Mouse (Mus musculus) hindbrain, embryonic 10.5 days (tissue): Measurements from ENCODE around the gene Zhx3. TPM values are rescaled to one million over a fixed set of nuclear protein-coding genes. Genes with fewer than 3 reads are reported as not detected.
A peak's percentile ranks its signal among the peaks of the same experiment; 100 is the strongest.

ENCODE experiments used
- DNase-seq: peaks from one replicate; pipeline ENCODE4 v3.0.0-alpha.2; 2017; ENCODE audit warnings: low spot score
- H3K27ac ChIP-seq: fragments of 300-500 bp; sonication (generic); 2 replicates; pipeline ENCODE4 v1.5.1; 2016; ENCODE audit warnings: mild to moderate bottlenecking, moderate library complexity
- H3K27me3 ChIP-seq: fragments of 300-500 bp; sonication (generic); 2 replicates; pipeline ENCODE4 v1.6.1; 2016; ENCODE audit warnings: mild to moderate bottlenecking; ENCODE audit not compliant: poor library complexity, insufficient read depth, severe bottlenecking
- H3K36me3 ChIP-seq: fragments of 300-500 bp; sonication (generic); 2 replicates; pipeline ENCODE4 v1.6.1; 2016; ENCODE audit warnings: mild to moderate bottlenecking, moderate library complexity
- H3K4me1 ChIP-seq: fragments of 300-500 bp; sonication (generic); replicated peaks from 2 replicates; pipeline ENCODE4 v1.6.1; 2016; ENCODE audit warnings: mild to moderate bottlenecking
- H3K4me3 ChIP-seq: fragments of 300-500 bp; sonication (generic); 2 replicates; pipeline ENCODE4 v1.5.1; 2016; ENCODE audit warnings: mild to moderate bottlenecking, moderate library complexity
- H3K9me3 ChIP-seq: fragments of 300-500 bp; sonication (generic); 2 replicates; pipeline ENCODE4 v1.6.1; 2016; ENCODE audit warnings: mild to moderate bottlenecking, moderate library complexity
- WGBS: fragments of 180-500 bp; shearing (Covaris S2); methylation state at CpG from one replicate; pipeline ENCODE4 v1.1.7; 2016; 5-methylcytosine and 5-hydroxymethylcytosine counted together
- polyA plus RNA-seq: library from polyadenylated mRNA; unstranded; fragments of >200 nt; fragmentation: Nextera tagmentation; extraction: Ambion mirVana; gene quantifications from 2 replicates; pipeline ENCODE4 v1.2.1, GENCODE M21; 2016

The Zhx3 gene
- polyA plus RNA-seq: 7.3 and 7.6 TPM in 2 replicates

GRCm38 (mm10) chr2:160872890-160873382, at the start of gene Zhx3:
Gene Zhx3 (minus strand): TSS chr2:160872998.
- Histone ChIP-seq H3K27ac (peak within 1 kb of the TSS; percentile 95), H3K36me3 (no peaks in the 10 kb centered on the region), H3K9me3 (no peaks in the 10 kb centered on the region), H3K4me1 (peaks cover 10% of the 10 kb centered on the region), H3K4me3 (peak within 1 kb of the TSS; percentile 92), H3K27me3 (no peaks in the 10 kb centered on the region)
- DNase-seq: peak; percentile 98
- WGBS: 2% methylated on average over 48 of the region's 48 CpGs

- DNase-seq: no peak
- WGBS: 87% methylated on average over 7 of the region's 7 CpGs
- H3K27me3 ChIP-seq: 0 out of 2 replicates have a peak, but pooled peaks cover 4% of the 10 kb centered on the region
- H3K27ac ChIP-seq: no peak overlapping the region
- H3K36me3 ChIP-seq: no peaks in the 10 kb centered on the region
- H3K4me3 ChIP-seq: no peak overlapping the region
- no peaks in the 10 kb centered on the region for H3K9me3 ChIP-seq
- H3K4me1 ChIP-seq: peaks cover 35% of the 10 kb centered on the region
These were observed 48.5 kb upstream of the Zhx3 start for GRCm38 (mm10) chr2:160921285-160921684.

- Histone ChIP-seq H3K27ac (peak overlapping the region; percentile 60), H3K36me3 (no peaks in the 10 kb centered on the region), H3K4me1 (peaks cover 40% of the 10 kb centered on the region), H3K27me3 (peaks cover 25% of the 10 kb centered on the region), H3K4me3 (no peak overlapping the region), H3K9me3 (no peaks in the 10 kb centered on the region)
- whole genome bisulfite sequencing: 79% methylated on average over 2 of the region's 2 CpGs
- DNase-seq: no peak
These were observed 46.1 kb upstream of the Zhx3 start for GRCm38 (mm10) chr2:160918930-160919215.

- peak overlapping the region; percentile 60 for H3K27ac ChIP-seq
- no peak for DNase-seq
These were observed 45.5 kb upstream of the Zhx3 start for GRCm38 (mm10) chr2:160918154-160918929.

GRCm38 (mm10) chr2:160917313-160917712, 44.5 kb upstream of the Zhx3 start:
- Histone ChIP-seq H3K27me3 (peaks cover 41% of the 10 kb centered on the region), H3K4me1 (peaks cover 43% of the 10 kb centered on the region), H3K27ac (peak overlapping the region; percentile 23; the same call in 1 of the 2 replicates), H3K4me3 (no peak overlapping the region), H3K36me3 (no peaks in the 10 kb centered on the region), H3K9me3 (no peaks in the 10 kb centered on the region)
- 96% methylated on average over 3 of the region's 3 CpGs for WGBS
- DNase-seq: no peak

More at GRCm38 (mm10) chr2:160918154-160918929, 45.5 kb upstream of the Zhx3 start:
- Histone ChIP-seq H3K4me1 (peaks cover 40% of the 10 kb centered on the region), H3K27me3 (peaks cover 31% of the 10 kb centered on the region), H3K36me3 (no peaks in the 10 kb centered on the region), H3K9me3 (no peaks in the 10 kb centered on the region), H3K4me3 (no peak overlapping the region)
- 48% methylated on average over 8 of the region's 8 CpGs for WGBS

GRCm38 (mm10) chr2:160916714-160917113, 43.9 kb upstream of the Zhx3 start:
- no peaks in the 10 kb centered on the region for H3K9me3 ChIP-seq
- H3K4me1 ChIP-seq: peaks cover 47% of the 10 kb centered on the region
- H3K4me3 ChIP-seq: no peak overlapping the region
- WGBS: 84% methylated on average over 8 of the region's 8 CpGs
- H3K27me3 ChIP-seq: peaks cover 47% of the 10 kb centered on the region
- H3K27ac ChIP-seq: no peak overlapping the region
- H3K36me3 ChIP-seq: no peaks in the 10 kb centered on the region
- DNase-seq: no peak

- Histone ChIP-seq H3K36me3 (no peaks in the 10 kb centered on the region), H3K27me3 (peaks cover 54% of the 10 kb centered on the region), H3K4me1 (peaks cover 49% of the 10 kb centered on the region), H3K4me3 (no peak overlapping the region), H3K27ac (no peak overlapping the region), H3K9me3 (no peaks in the 10 kb centered on the region)
- DNase-seq: no peak
- 83% methylated on average over 13 of the region's 13 CpGs for whole genome bisulfite sequencing
These were observed 43.2 kb upstream of the Zhx3 start for GRCm38 (mm10) chr2:160915821-160916610.

- DNase-seq: no peak
- Histone ChIP-seq H3K4me1 (peaks cover 42% of the 10 kb centered on the region), H3K4me3 (no peak overlapping the region), H3K36me3 (no peaks in the 10 kb centered on the region), H3K9me3 (no peaks in the 10 kb centered on the region), H3K27ac (no peak overlapping the region), H3K27me3 (peaks cover 68% of the 10 kb centered on the region)
- 85% methylated on average over 9 of the region's 9 CpGs for WGBS
These were observed 41.9 kb upstream of the Zhx3 start for GRCm38 (mm10) chr2:160914656-160915055.

- Histone ChIP-seq H3K27ac (peak within 1 kb of the TSS; percentile 80), H3K36me3 (0 out of 2 replicates have a peak, but pooled peaks cover 5% of the 10 kb centered on the region), H3K4me1 (peaks cover 37% of the 10 kb centered on the region), H3K9me3 (no peaks in the 10 kb centered on the region), H3K27me3 (peaks cover 90% of the 10 kb centered on the region), H3K4me3 (peak within 1 kb of the TSS; percentile 65)
- WGBS: under 1% methylated on average over 46 of the region's 46 CpGs
- DNase-seq: peak; percentile 53
These were observed 39.5 kb upstream of the Zhx3 start, which contains the start of gene Emilin3 for GRCm38 (mm10) chr2:160912231-160912671. Gene Emilin3 (minus strand): TSS chr2:160912328.

GRCm38 (mm10) chr2:160911558-160912201, 38.9 kb upstream of the Zhx3 start:
- Histone ChIP-seq H3K27me3 (peaks cover 90% of the 10 kb centered on the region), H3K4me1 (peaks cover 32% of the 10 kb centered on the region), H3K4me3 (peak overlapping the region; percentile 65), H3K27ac (peak overlapping the region; percentile 80), H3K9me3 (no peaks in the 10 kb centered on the region), H3K36me3 (0 out of 2 replicates have a peak, but pooled peaks cover 5% of the 10 kb centered on the region)
- peak; percentile 43 for DNase-seq
- WGBS: 2% methylated on average over 63 of the region's 64 CpGs

GRCm38 (mm10) chr2:160910633-160911032, 37.8 kb upstream of the Zhx3 start:
- Histone ChIP-seq H3K4me1 (peaks cover 33% of the 10 kb centered on the region), H3K27me3 (peaks cover 82% of the 10 kb centered on the region), H3K9me3 (no peaks in the 10 kb centered on the region), H3K4me3 (no peak overlapping the region), H3K36me3 (0 out of 2 replicates have a peak, but pooled peaks cover 5% of the 10 kb centered on the region), H3K27ac (no peak overlapping the region)
- no peak for DNase-seq
- WGBS: 87% methylated on average over 5 of the region's 5 CpGs

- peaks cover 29% of the 10 kb centered on the region for H3K4me1 ChIP-seq
- WGBS: 61% methylated on average over 18 of the region's 18 CpGs
- H3K27ac ChIP-seq: no peak overlapping the region
- H3K4me3 ChIP-seq: no peak overlapping the region
- 0 out of 2 replicates have a peak, but pooled peaks cover 5% of the 10 kb centered on the region for H3K36me3 ChIP-seq
- H3K27me3 ChIP-seq: peaks cover 62% of the 10 kb centered on the region
- DNase-seq: no peak
- no peaks in the 10 kb centered on the region for H3K9me3 ChIP-seq
These were observed 35.8 kb upstream of the Zhx3 start for GRCm38 (mm10) chr2:160908607-160909006.
